Mouse (Mus musculus): Measurements from ENCODE around the gene Selenoo. TPM values are rescaled to one million over a fixed set of nuclear protein-coding genes. Genes with fewer than 3 reads are reported as not detected.

Selenoo gene
- polyA plus RNA-seq, 1 experiment from 2014 or later = 21.5 TPM

DNA sequence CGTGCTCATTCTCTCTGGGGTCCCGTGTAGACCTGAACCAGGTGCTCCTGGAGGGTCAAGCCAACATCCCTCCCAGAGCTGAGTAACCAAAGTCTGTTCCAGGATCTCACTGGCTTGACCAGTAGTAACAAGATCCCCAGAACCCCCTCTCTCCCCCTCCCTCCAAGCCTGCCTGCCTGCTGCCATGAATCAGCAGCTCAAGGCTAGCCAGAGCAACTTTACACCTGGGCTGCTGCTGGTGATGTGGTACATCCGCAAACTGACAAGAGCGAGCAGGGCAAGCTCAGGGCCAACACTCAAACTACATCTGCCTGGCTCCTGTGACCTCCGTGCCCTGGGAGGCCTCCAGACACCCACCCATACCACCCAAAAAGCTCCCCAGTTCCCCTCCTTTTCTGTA lies 52.6 kb downstream of the Selenoo start:
- H3K4me1 ChIP-seq (ENCODE audit: insufficient read depth) = peaks cover 2% of the 10 kb centered on the region
- H3K27me3 ChIP-seq (ENCODE audit: insufficient read depth, low read length) = peaks cover 54% of the 10 kb centered on the region
- no peak overlapping the region for H3K9ac ChIP-seq
- no peaks in the 10 kb centered on the region for H3K9me3 ChIP-seq (ENCODE audit: low read depth, low read length)
- TF ChIP-seq CTCF (IDR thresholded peaks at IDR 0.05; ENCODE audit: low read depth) = no peak
- no peaks in the 10 kb centered on the region for H3K36me3 ChIP-seq (ENCODE audit: insufficient read depth)
- H3K4me2 ChIP-seq = peak overlapping the region; percentile 88; the same call in 1 of the 2 replicates
- ATAC-seq (ENCODE audit: insufficient read depth) (no peak), DNase-seq (no peak)
- WGBS = 10% methylated on average over 5 of the region's 5 CpGs
- no peak overlapping the region for H3K27ac ChIP-seq (ENCODE audit: low read depth)
- H3K4me3 ChIP-seq (ENCODE audit: low read depth, low read length) = no peak overlapping the region

DNA sequence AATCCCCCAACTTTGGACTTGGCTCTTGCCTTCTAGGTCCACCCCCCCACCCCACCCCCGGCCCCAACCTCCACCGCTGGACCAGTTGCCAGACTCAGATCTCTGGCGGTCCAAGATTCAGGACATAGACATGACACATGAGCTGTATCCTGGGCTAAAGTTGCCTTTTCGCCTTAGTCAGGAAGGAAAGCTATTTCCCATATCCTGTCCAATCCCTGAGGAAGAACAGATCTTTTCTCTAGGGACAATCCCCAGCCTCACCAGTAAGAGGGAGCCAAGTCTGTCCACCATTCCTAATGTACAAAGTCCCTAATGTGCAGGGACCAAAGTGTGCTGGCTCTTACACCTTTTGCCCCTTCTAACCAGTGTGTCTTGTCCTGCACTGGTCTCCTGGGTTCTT lies 53.0 kb downstream of the Selenoo start:
- WGBS = 49% methylated on average over 4 of the region's 4 CpGs
- H3K27me3 ChIP-seq (ENCODE audit: insufficient read depth, low read length) = peaks cover 59% of the 10 kb centered on the region
- H3K27ac ChIP-seq (ENCODE audit: low read depth) = no peak overlapping the region
- no peak for TF ChIP-seq CTCF (IDR thresholded peaks at IDR 0.05; ENCODE audit: low read depth)
- H3K36me3 ChIP-seq (ENCODE audit: insufficient read depth) = no peaks in the 10 kb centered on the region
- peaks cover 2% of the 10 kb centered on the region for H3K4me1 ChIP-seq (ENCODE audit: insufficient read depth)
- H3K9me3 ChIP-seq (ENCODE audit: low read depth, low read length) = no peaks in the 10 kb centered on the region
- DNase-seq (peak; percentile 24), ATAC-seq (ENCODE audit: insufficient read depth) (no peak)
- H3K9ac ChIP-seq = no peak overlapping the region
- H3K4me2 ChIP-seq = 0 out of 2 replicates have a peak overlapping the region, but pooled peaks have one; percentile 88
- no peak overlapping the region for H3K4me3 ChIP-seq (ENCODE audit: low read depth, low read length)

DNA sequence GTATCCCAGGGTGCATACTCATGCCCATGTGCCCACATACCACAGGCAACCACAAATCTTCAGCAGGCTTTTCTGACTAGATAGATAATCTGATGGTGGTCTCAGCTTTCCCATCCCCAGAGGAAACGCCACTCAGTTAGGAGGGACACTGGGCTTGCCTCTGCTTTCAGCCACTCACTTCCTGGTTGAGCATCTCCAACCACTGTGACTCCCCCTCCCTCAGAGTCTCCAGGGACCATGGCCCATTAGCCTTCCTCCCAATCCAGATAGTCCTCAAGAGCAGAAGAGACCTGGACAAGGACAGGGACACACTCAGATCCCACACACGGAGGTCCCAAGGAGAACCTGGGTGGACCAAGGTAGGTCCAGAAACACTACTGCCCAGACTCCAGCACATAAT lies 54.2 kb downstream of the Selenoo start:
- H3K27ac ChIP-seq (ENCODE audit: low read depth) = no peak overlapping the region
- H3K27me3 ChIP-seq (ENCODE audit: insufficient read depth, low read length) = peaks cover 71% of the 10 kb centered on the region
- TF ChIP-seq CTCF (IDR thresholded peaks at IDR 0.05; ENCODE audit: low read depth) = no peak
- H3K36me3 ChIP-seq (ENCODE audit: insufficient read depth) = no peaks in the 10 kb centered on the region
- H3K4me2 ChIP-seq = no peak overlapping the region
- H3K9ac ChIP-seq = no peak overlapping the region
- ATAC-seq (ENCODE audit: insufficient read depth) = no peak
- DNase-seq = no peak
- no peaks in the 10 kb centered on the region for H3K9me3 ChIP-seq (ENCODE audit: low read depth, low read length)
- H3K4me3 ChIP-seq (ENCODE audit: low read depth, low read length) = no peak overlapping the region
- WGBS = 50% methylated on average over 2 of the region's 2 CpGs
- H3K4me1 ChIP-seq (ENCODE audit: insufficient read depth) = peaks cover 2% of the 10 kb centered on the region

DNA sequence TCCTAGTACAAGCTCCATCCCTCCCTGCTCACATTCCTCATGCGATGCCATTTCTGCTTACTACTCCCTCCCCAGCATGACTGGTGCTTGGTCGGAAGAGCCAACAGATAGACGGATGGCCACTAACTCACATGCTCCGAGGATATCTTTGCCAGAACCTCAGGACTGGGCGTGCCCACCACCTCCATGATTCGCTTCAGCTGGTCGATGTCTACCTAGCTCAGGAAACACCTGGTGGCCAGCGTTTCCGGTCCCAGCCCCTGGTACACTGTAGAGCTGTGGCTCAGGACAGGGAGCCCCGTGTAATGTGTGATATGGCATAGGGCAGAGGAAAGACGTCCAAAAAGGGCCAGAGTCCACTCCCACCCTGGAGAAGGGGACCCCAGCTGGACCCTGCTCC lies 56.1 kb downstream of the Selenoo start:
- Histone ChIP-seq H3K9ac (no peak overlapping the region), H3K4me1 (ENCODE audit: insufficient read depth) (peaks cover 4% of the 10 kb centered on the region), H3K36me3 (ENCODE audit: insufficient read depth) (no peaks in the 10 kb centered on the region), H3K27me3 (ENCODE audit: insufficient read depth, low read length) (peaks cover 74% of the 10 kb centered on the region), H3K27ac (ENCODE audit: low read depth) (no peak overlapping the region), H3K9me3 (ENCODE audit: low read depth, low read length) (no peaks in the 10 kb centered on the region), H3K4me3 (ENCODE audit: low read depth, low read length) (no peak overlapping the region), H3K4me2 (no peak overlapping the region)
- no peak for TF ChIP-seq CTCF (IDR thresholded peaks at IDR 0.05; ENCODE audit: low read depth)
- ATAC-seq (ENCODE audit: insufficient read depth) (no peak), DNase-seq (no peak)
- 79% methylated on average over 11 of the region's 11 CpGs for WGBS

DNA sequence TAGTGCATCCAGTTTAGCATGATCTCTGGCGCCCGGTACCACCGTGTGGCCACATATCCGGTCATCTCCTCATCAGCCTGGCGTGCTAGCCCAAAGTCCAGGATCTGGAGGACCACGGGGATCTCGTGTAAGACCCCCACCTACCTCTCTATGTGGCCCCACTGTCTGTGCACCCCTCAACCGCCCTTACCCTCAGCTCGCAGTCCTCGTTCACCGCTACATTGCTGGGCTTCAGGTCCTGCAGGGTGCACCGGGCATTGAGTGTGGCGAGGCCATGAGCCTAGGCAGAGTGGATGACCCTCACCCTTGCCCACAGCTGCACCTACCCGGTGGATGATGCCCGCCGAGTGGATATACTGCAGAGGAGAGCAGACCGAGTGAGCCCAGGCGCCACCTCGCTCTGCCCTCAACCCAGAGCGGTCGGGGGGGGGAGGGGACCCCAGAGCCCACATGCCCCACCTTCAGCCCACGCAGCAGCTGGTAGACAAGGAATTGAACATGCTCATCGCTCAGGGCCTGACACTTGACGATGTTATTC lies 57.0 kb downstream of the Selenoo start:
- no peak for TF ChIP-seq CTCF (IDR thresholded peaks at IDR 0.05; ENCODE audit: low read depth)
- Histone ChIP-seq H3K27ac (ENCODE audit: low read depth) (no peak overlapping the region), H3K27me3 (ENCODE audit: insufficient read depth, low read length) (peaks cover 66% of the 10 kb centered on the region), H3K4me1 (ENCODE audit: insufficient read depth) (peaks cover 7% of the 10 kb centered on the region), H3K9ac (no peak overlapping the region), H3K4me2 (peak overlapping the region; percentile 58; the same call in 1 of the 2 replicates), H3K36me3 (ENCODE audit: insufficient read depth) (no peaks in the 10 kb centered on the region), H3K9me3 (ENCODE audit: low read depth, low read length) (no peaks in the 10 kb centered on the region), H3K4me3 (ENCODE audit: low read depth, low read length) (peak overlapping the region; percentile 25; the same call in 1 of the 2 replicates)
- ATAC-seq (ENCODE audit: insufficient read depth) = 0 out of 2 replicates have a peak, but pooled peaks have one; percentile 1
- no peak for DNase-seq
- 64% methylated on average over 23 of the region's 24 CpGs for WGBS

DNA sequence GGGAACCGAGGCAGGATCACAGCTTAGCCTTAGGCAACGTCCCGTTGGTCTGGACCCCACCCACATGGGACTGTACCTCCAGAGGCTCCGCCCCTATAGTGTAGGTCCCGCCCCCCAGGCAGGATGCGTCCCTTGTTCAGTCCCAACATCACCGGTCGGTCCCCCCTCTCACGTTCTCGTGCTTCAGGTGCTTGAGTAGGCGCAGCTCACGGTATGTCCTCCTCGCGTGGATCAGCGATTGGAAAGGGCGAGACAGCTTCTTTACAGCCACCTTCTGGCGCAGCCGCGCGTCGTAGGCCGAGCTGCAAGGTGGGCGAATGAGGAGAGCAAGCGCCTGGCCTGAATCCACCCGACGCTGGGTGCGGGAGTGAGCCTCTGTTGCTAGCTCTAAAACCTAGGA lies 57.7 kb downstream of the Selenoo start:
- DNase-seq = peak; percentile 66
- WGBS = 2% methylated on average over 27 of the region's 27 CpGs
- Histone ChIP-seq H3K4me3 (ENCODE audit: low read depth, low read length) (peak overlapping the region; percentile 25), H3K36me3 (ENCODE audit: insufficient read depth) (no peaks in the 10 kb centered on the region), H3K27me3 (ENCODE audit: insufficient read depth, low read length) (peaks cover 59% of the 10 kb centered on the region), H3K27ac (ENCODE audit: low read depth) (no peak overlapping the region), H3K4me2 (peak overlapping the region; percentile 58), H3K9ac (no peak overlapping the region), H3K9me3 (ENCODE audit: low read depth, low read length) (no peaks in the 10 kb centered on the region), H3K4me1 (ENCODE audit: insufficient read depth) (peaks cover 7% of the 10 kb centered on the region)
- no peak for TF ChIP-seq CTCF (IDR thresholded peaks at IDR 0.05; ENCODE audit: low read depth)
- 0 out of 2 replicates have a peak, but pooled peaks have one; percentile 20 for ATAC-seq (ENCODE audit: insufficient read depth)

DNA sequence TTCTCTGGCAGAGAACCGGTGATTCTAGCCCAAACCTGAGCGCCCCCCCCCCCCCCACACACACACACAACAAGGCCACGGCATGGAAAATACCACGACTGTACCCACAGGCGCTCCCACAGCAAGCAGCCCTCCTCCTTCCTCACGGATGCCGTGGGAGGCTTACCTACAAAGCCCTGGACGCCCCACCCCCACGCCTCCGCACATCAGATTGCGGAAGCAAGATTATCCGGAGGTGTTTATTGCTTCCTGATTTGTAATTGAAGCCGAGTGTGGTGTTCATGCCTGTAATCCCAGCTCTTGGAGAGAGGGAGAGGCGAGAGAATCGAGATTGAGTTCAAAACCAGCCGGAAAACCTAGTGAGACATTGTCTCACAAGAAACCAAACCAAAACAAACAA lies 58.1 kb downstream of the Selenoo start:
- Histone ChIP-seq H3K27me3 (ENCODE audit: insufficient read depth, low read length) (peaks cover 54% of the 10 kb centered on the region), H3K4me3 (ENCODE audit: low read depth, low read length) (peak overlapping the region; percentile 25), H3K27ac (ENCODE audit: low read depth) (no peak overlapping the region), H3K36me3 (ENCODE audit: insufficient read depth) (no peaks in the 10 kb centered on the region), H3K9ac (no peak overlapping the region), H3K4me1 (ENCODE audit: insufficient read depth) (peaks cover 7% of the 10 kb centered on the region), H3K9me3 (ENCODE audit: low read depth, low read length) (no peaks in the 10 kb centered on the region), H3K4me2 (peak overlapping the region; percentile 58)
- DNase-seq (no peak), ATAC-seq (ENCODE audit: insufficient read depth) (no peak)
- no peak for TF ChIP-seq CTCF (IDR thresholded peaks at IDR 0.05; ENCODE audit: low read depth)
- 10% methylated on average over 15 of the region's 16 CpGs for WGBS
